Mouse (Mus musculus): ENCODE data around the gene Vamp5.

Gene Vamp5

DNA sequence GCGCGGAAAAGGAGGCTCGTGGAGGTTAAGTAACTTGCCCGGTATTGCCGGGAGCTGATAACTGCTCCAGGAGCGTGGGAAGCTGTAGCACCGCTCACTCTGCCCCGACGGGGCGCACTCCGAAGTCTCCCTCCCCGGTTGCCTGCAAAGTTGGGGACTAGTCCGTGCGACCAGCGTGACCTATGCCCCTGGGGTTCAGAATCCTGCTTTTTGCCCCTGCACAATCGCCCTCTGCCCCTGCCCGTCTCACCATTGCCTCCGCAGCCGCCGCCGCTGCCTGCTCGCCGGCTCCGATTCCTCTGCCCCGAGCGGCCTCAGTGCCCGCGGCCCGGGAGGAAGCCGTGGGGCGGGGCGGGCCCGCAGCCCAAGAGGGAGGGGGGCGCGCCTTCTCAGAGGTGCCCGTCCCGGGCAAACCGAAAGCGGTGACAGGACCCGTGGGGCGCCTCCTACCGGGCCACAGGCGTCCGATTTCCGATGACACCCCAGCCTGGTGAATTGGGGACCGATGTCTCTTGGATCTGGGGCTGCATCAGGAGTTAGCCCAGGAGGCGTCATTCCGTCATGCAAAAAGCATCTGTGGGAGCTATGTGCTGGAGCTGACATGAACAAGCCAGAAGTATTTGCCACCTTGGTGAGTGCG, at the start of gene Vamp5:
Gene Vamp5 (minus strand): TSS at position 338 of the 640 bp plus-strand sequence.
- DNase-seq (ENCODE audit: low spot score) = peak; percentile 94

- DNase-seq (ENCODE audit: low spot score) = no peak
Observed at GRCm38 (mm10) chr6:72429061-72429842, 49.0 kb upstream of the Vamp5 start.

DNA sequence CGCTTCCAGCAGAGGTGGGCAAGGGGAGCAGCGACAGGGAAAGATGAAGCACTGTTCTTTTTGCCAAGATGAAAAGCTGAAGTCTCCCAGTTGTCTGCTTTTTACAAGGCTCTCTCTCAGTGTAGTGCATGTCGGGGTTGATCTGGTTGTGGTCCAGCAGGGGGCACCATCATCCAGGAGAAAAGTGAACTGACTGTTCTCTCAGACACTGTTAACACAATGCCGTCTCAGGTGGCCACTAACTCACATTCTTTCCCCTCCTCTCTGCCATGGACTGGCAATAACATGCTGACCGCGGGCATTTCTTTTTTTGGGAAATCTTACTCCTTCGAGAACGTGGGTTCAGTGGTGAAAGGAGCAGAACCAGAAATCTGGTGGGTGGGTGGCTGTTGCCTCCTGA, 47.8 kb upstream of the Vamp5 start:
- peak; percentile 77 for DNase-seq (ENCODE audit: low spot score)

DNA sequence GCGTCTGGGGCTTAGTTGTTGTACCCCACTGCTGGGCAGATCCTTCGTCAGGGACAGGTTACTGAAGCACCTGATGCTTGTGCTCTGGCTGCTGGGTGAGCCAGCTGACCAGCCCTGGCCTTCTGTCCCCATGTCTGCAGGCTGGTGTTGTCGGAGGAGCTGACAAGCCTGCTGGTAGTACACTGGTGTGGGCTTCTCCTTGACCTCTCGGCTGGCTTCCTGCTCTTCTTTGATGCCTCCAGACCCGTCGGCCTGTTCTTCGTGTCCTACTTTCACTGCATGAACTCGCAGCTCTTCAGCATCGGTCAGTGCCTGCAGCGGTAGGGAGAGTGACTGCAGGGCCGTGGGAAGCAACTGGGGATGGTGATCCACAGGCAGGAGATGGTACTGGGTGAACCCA, 45.4 kb upstream of the Vamp5 start:
- no peak for DNase-seq (ENCODE audit: low spot score)

- no peak for DNase-seq (ENCODE audit: low spot score)
Observed at GRCm38 (mm10) chr6:72420901-72421300, 40.6 kb upstream of the Vamp5 start.

DNA sequence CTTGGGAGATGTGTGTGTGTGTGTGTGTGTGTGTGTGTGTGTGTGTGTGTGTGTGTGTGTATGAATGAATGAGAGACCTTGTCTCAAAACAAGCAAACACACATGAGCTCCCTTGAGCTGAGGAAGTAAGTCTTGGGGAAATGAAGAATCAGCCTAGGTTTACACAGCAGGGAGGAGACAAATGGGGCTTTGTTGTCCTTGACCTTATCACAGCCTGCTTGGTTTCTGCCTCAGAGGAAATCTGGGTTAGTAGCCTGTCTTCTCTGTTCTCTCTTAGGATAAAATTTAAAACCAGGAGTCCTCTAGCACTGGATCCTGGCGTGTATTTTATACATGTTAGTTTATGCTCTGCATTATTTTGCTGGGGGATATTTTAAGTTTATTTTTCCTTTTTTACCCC, 39.5 kb upstream of the Vamp5 start:
- no peak for DNase-seq (ENCODE audit: low spot score)

DNA sequence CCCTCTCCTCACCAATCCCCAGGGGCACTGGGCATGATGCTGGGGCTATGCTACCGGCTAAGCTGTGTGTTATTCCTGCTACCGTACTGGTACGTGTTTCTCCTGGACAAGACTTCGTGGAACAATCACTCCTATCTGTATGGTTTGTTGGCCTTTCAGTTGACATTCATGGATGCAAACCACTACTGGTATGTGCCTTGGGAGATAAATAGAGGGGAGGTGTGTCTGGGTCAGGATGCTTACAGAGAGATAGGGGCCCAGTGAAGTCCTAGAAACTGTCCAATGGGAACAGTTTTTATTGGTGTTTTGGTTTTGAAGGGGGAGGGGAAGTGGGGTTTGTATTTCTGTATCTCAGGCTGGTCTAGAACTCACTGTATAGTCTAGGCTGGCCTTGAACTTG, 38.0 kb upstream of the Vamp5 start:
- no peak for DNase-seq (ENCODE audit: low spot score)

GRCm38 (mm10) chr6:72415964-72416772, 35.9 kb upstream of the Vamp5 start:
- DNase-seq (ENCODE audit: low spot score) = peak; percentile 75

GRCm38 (mm10) chr6:72415181-72415580, 34.9 kb upstream of the Vamp5 start:
- no peak for DNase-seq (ENCODE audit: low spot score)

GRCm38 (mm10) chr6:72414076-72414756, 33.9 kb upstream of the Vamp5 start, which contains the start of gene Ggcx:
Gene Ggcx (plus strand): TSS chr6:72414308.
- DNase-seq (ENCODE audit: low spot score) = peak; percentile 97

- no peak for DNase-seq (ENCODE audit: low spot score)
Observed at GRCm38 (mm10) chr6:72410518-72410917, 30.2 kb upstream of the Vamp5 start.

- no peak for DNase-seq (ENCODE audit: low spot score)
Observed at GRCm38 (mm10) chr6:72410003-72410402, 29.7 kb upstream of the Vamp5 start.

- DNase-seq (ENCODE audit: low spot score) = peak; percentile 62
Observed at GRCm38 (mm10) chr6:72409567-72409966, 29.3 kb upstream of the Vamp5 start.

DNA sequence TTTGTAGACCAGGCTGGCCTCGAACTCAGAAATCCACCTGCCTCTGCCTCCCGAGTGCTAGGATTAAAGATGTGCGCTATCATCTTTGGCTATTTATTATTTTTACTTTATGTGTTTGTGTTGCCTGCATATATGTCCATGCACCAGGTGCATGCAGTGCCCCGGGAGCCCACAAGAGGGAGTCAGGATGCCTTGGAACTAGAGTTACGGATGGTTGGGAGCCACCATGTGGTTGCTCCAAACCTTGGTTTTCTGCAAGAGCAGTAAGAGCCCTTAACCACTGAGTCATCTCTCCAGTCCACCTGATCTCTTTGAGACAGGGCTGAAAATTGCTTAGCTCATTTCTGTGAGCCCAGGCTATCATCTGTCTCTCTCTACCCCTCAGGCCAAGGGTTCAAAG, 26.9 kb upstream of the Vamp5 start:
- DNase-seq (ENCODE audit: low spot score) = peak; percentile 88

GRCm38 (mm10) chr6:72405356-72405755, 25.1 kb upstream of the Vamp5 start:
- DNase-seq (ENCODE audit: low spot score) = no peak

DNA sequence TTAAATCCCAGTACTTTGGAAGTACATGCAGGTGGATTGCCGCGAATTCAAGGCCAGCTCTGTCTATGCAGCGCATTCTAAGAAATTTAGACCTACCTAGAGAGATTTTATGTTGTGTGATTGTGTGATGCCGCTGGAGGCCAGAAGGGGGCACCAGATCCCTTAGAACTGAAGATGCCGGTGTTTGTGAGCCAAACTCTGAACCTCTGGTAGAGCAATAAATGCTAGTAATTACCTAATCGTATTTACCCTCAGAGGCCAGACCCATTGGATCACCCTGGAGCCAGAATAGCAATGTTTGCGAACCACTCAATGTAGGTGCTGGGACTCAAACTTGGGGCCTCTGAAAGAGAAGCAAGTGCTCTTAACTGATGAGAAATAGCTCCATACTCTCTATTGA, 21.6 kb upstream of the Vamp5 start:
- DNase-seq (ENCODE audit: low spot score) = peak; percentile 85

DNA sequence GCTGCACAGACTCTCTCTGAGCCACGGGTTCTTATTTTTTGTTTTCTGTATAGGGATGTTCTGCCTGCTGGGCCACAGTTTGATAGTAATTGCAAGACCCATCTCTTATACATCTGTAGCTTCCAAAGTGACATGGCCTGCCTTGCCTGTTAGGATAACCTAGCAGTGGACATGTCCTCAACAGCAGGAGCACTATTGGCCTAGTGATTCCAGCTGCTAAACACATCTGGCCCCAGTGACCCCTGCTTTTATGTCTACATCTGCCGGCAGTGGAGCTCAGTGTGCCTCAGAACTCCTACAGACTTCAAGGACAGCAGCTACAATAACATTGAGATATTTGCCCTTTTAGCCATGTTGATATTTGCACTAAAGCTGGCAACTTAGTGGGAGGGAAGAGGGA, 19.7 kb upstream of the Vamp5 start:
- no peak for DNase-seq (ENCODE audit: low spot score)

GRCm38 (mm10) chr6:72396837-72397251, 16.6 kb upstream of the Vamp5 start:
- DNase-seq (ENCODE audit: low spot score) = peak; percentile 81

DNA sequence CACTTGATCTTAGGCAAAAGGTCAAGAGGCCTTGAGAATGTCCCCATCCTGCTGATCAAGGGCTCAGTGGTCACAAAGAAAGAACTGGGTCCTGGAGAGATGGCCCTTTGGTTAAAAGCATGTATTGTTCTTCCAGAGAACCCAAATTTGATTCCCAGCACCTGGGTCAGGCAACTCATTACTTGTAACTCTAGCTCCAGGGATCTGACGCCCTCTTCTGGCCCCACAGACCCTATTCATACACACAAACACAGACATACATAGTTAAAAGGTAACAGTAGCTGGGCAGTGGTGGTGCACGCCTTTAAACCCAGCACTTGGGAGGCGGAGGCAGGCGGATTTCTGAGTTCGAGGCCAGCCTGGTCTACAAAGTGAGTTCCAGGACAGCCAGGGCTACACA, 12.1 kb upstream of the Vamp5 start:
- no peak for DNase-seq (ENCODE audit: low spot score)

- DNase-seq (ENCODE audit: low spot score) = peak; percentile 84
Observed at GRCm38 (mm10) chr6:72390795-72391521, 10.7 kb upstream of the Vamp5 start.
